Mouse (Mus musculus) spleen, adult 2 months (tissue): Measurements from ENCODE around the gene Gstm4.

Experiments
- CTCF ChIP-seq: fragments of 200-500 bp; IDR thresholded peaks from 2 replicates; pipeline ENCODE4 v1.5.1; 2011; ENCODE audit warnings: mild to moderate bottlenecking, inconsistent platforms; ENCODE audit not compliant: insufficient read depth, insufficient read length, insufficient replicate concordance; ENCODE audit errors: extremely low read depth
- POLR2A ChIP-seq: fragments of 200-500 bp; IDR thresholded peaks from 2 replicates; pipeline ENCODE4 v1.6.1; 2011; ENCODE audit warnings: low read depth, low read length, inconsistent platforms

- no peak for TF ChIP-seq POLR2A
- no peak for TF ChIP-seq CTCF
These were observed 41.2 kb upstream of the Gstm4 start for GRCm38 (mm10) chr3:108085721-108086469.
